Mouse (Mus musculus): Measurements from ENCODE around the gene Tcl1b5. TPM values are rescaled to one million over a fixed set of nuclear protein-coding genes. Genes with fewer than 3 reads are reported as not detected.
"Not testable (repeated sequence)": the region's sequence is repeated elsewhere in the genome, so short reads cannot be mapped to it uniquely, and the experiment has no call there.

The Tcl1b5 gene
- polyA plus RNA-seq (2015; fragmentation: Nextera tagmentation; extraction: Ambion mirVana) = not detected in 2 replicates

GRCm38 (mm10) chr12:105176044-105176443, at the start of gene Tcl1b5:
Gene Tcl1b5 (plus strand): TSS chr12:105176344.
- 69% methylated on average over 3 of the region's 3 CpGs for WGBS

GRCm38 (mm10) chr12:105126516-105126915, 49.6 kb upstream of the Tcl1b5 start:
- H3K4me2 ChIP-seq (ENCODE audit: low read length) = no peak overlapping the region
- no peaks in the 10 kb centered on the region for H3K27me3 ChIP-seq (ENCODE audit: control insufficient read depth, insufficient read depth, low read depth, low read length)
- H3K9ac ChIP-seq (ENCODE audit: low read depth, low read length) = no peak overlapping the region
- H3K9me3 ChIP-seq (replicated peaks; ENCODE audit: control insufficient read depth, low read length, poor library complexity, severe bottlenecking) = no peaks in the 10 kb centered on the region
- H3K36me3 ChIP-seq (ENCODE audit: control insufficient read depth, insufficient read depth, low read length) = no peaks in the 10 kb centered on the region
- H3K4me1 ChIP-seq (ENCODE audit: control insufficient read depth, insufficient read depth, low read length) = no peaks in the 10 kb centered on the region
- WGBS = 36% methylated on average over 4 of the region's 4 CpGs
- H3K4me3 ChIP-seq (ENCODE audit: low read depth, low read length) = no peak overlapping the region
- H3K27ac ChIP-seq (ENCODE audit: low read length) = no peak overlapping the region
- no peak for ATAC-seq

More at GRCm38 (mm10) chr12:105176044-105176443, at the start of gene Tcl1b5:
- H3K27me3 ChIP-seq (ENCODE audit: control insufficient read depth, insufficient read depth, low read depth, low read length); H3K9ac ChIP-seq (ENCODE audit: low read depth, low read length); ATAC-seq; H3K9me3 ChIP-seq (replicated peaks; ENCODE audit: control insufficient read depth, low read length, poor library complexity, severe bottlenecking); H3K4me1 ChIP-seq (ENCODE audit: control insufficient read depth, insufficient read depth, low read length); H3K36me3 ChIP-seq (ENCODE audit: control insufficient read depth, insufficient read depth, low read length); H3K4me2 ChIP-seq (ENCODE audit: low read length); H3K4me3 ChIP-seq (ENCODE audit: low read depth, low read length); H3K27ac ChIP-seq (ENCODE audit: low read length): not testable (repeated sequence)

GRCm38 (mm10) chr12:105127607-105128006, 48.5 kb upstream of the Tcl1b5 start:
- H3K9me3 ChIP-seq (replicated peaks; ENCODE audit: control insufficient read depth, low read length, poor library complexity, severe bottlenecking) = no peaks in the 10 kb centered on the region
- 86% methylated on average over 2 of the region's 2 CpGs for WGBS
- no peaks in the 10 kb centered on the region for H3K27me3 ChIP-seq (ENCODE audit: control insufficient read depth, insufficient read depth, low read depth, low read length)
- no peak overlapping the region for H3K4me2 ChIP-seq (ENCODE audit: low read length)
- ATAC-seq = no peak
- no peak overlapping the region for H3K9ac ChIP-seq (ENCODE audit: low read depth, low read length)
- no peaks in the 10 kb centered on the region for H3K4me1 ChIP-seq (ENCODE audit: control insufficient read depth, insufficient read depth, low read length)
- no peak overlapping the region for H3K27ac ChIP-seq (ENCODE audit: low read length)
- no peaks in the 10 kb centered on the region for H3K36me3 ChIP-seq (ENCODE audit: control insufficient read depth, insufficient read depth, low read length)
- H3K4me3 ChIP-seq (ENCODE audit: low read depth, low read length) = no peak overlapping the region

- not testable (repeated sequence) for ATAC-seq; H3K36me3 ChIP-seq (ENCODE audit: control insufficient read depth, insufficient read depth, low read length); H3K4me1 ChIP-seq (ENCODE audit: control insufficient read depth, insufficient read depth, low read length); H3K27me3 ChIP-seq (ENCODE audit: control insufficient read depth, insufficient read depth, low read depth, low read length); H3K9ac ChIP-seq (ENCODE audit: low read depth, low read length); H3K27ac ChIP-seq (ENCODE audit: low read length); H3K4me2 ChIP-seq (ENCODE audit: low read length); H3K4me3 ChIP-seq (ENCODE audit: low read depth, low read length); H3K9me3 ChIP-seq (replicated peaks; ENCODE audit: control insufficient read depth, low read length, poor library complexity, severe bottlenecking)
- WGBS = 74% methylated on average over 3 of the region's 3 CpGs
Measured at GRCm38 (mm10) chr12:105129494-105130205, 46.5 kb upstream of the Tcl1b5 start.

- WGBS = 71% methylated on average over 2 of the region's 2 CpGs
- not testable (repeated sequence) for H3K4me1 ChIP-seq (ENCODE audit: control insufficient read depth, insufficient read depth, low read length); H3K9me3 ChIP-seq (replicated peaks; ENCODE audit: control insufficient read depth, low read length, poor library complexity, severe bottlenecking); H3K27me3 ChIP-seq (ENCODE audit: control insufficient read depth, insufficient read depth, low read depth, low read length); H3K36me3 ChIP-seq (ENCODE audit: control insufficient read depth, insufficient read depth, low read length); H3K4me2 ChIP-seq (ENCODE audit: low read length); H3K4me3 ChIP-seq (ENCODE audit: low read depth, low read length); H3K27ac ChIP-seq (ENCODE audit: low read length); ATAC-seq; H3K9ac ChIP-seq (ENCODE audit: low read depth, low read length)
Measured at GRCm38 (mm10) chr12:105134167-105134566, 42.0 kb upstream of the Tcl1b5 start.

GRCm38 (mm10) chr12:105134826-105135225, 41.3 kb upstream of the Tcl1b5 start:
- ATAC-seq; H3K9ac ChIP-seq (ENCODE audit: low read depth, low read length); H3K4me1 ChIP-seq (ENCODE audit: control insufficient read depth, insufficient read depth, low read length); H3K4me2 ChIP-seq (ENCODE audit: low read length); H3K36me3 ChIP-seq (ENCODE audit: control insufficient read depth, insufficient read depth, low read length); H3K27me3 ChIP-seq (ENCODE audit: control insufficient read depth, insufficient read depth, low read depth, low read length); H3K9me3 ChIP-seq (replicated peaks; ENCODE audit: control insufficient read depth, low read length, poor library complexity, severe bottlenecking); H3K27ac ChIP-seq (ENCODE audit: low read length); H3K4me3 ChIP-seq (ENCODE audit: low read depth, low read length): not testable (repeated sequence)
- 91% methylated on average over 4 of the region's 4 CpGs for WGBS

GRCm38 (mm10) chr12:105137729-105138128, 38.4 kb upstream of the Tcl1b5 start:
- not testable (repeated sequence) for H3K4me2 ChIP-seq (ENCODE audit: low read length); H3K9ac ChIP-seq (ENCODE audit: low read depth, low read length); H3K36me3 ChIP-seq (ENCODE audit: control insufficient read depth, insufficient read depth, low read length); H3K27me3 ChIP-seq (ENCODE audit: control insufficient read depth, insufficient read depth, low read depth, low read length); H3K4me1 ChIP-seq (ENCODE audit: control insufficient read depth, insufficient read depth, low read length); H3K27ac ChIP-seq (ENCODE audit: low read length); H3K4me3 ChIP-seq (ENCODE audit: low read depth, low read length); ATAC-seq; H3K9me3 ChIP-seq (replicated peaks; ENCODE audit: control insufficient read depth, low read length, poor library complexity, severe bottlenecking)
- 79% methylated on average over 1 of the region's 1 CpGs for WGBS

- Histone ChIP-seq H3K4me3 (ENCODE audit: low read depth, low read length) (no peak overlapping the region), H3K9me3 (replicated peaks; ENCODE audit: control insufficient read depth, low read length, poor library complexity, severe bottlenecking) (no peaks in the 10 kb centered on the region), H3K27ac (ENCODE audit: low read length) (no peak overlapping the region), H3K9ac (ENCODE audit: low read depth, low read length) (no peak overlapping the region), H3K4me1 (ENCODE audit: control insufficient read depth, insufficient read depth, low read length) (no peaks in the 10 kb centered on the region), H3K27me3 (ENCODE audit: control insufficient read depth, insufficient read depth, low read depth, low read length) (no peaks in the 10 kb centered on the region), H3K4me2 (ENCODE audit: low read length) (no peak overlapping the region), H3K36me3 (ENCODE audit: control insufficient read depth, insufficient read depth, low read length) (no peaks in the 10 kb centered on the region)
- no peak for ATAC-seq
- WGBS = 93% methylated on average over 3 of the region's 3 CpGs
Measured at GRCm38 (mm10) chr12:105143096-105143495, 33.0 kb upstream of the Tcl1b5 start.

GRCm38 (mm10) chr12:105144928-105145327, 31.2 kb upstream of the Tcl1b5 start:
- H3K9ac ChIP-seq (ENCODE audit: low read depth, low read length); H3K36me3 ChIP-seq (ENCODE audit: control insufficient read depth, insufficient read depth, low read length); H3K4me3 ChIP-seq (ENCODE audit: low read depth, low read length); H3K27ac ChIP-seq (ENCODE audit: low read length); H3K27me3 ChIP-seq (ENCODE audit: control insufficient read depth, insufficient read depth, low read depth, low read length); H3K9me3 ChIP-seq (replicated peaks; ENCODE audit: control insufficient read depth, low read length, poor library complexity, severe bottlenecking); H3K4me1 ChIP-seq (ENCODE audit: control insufficient read depth, insufficient read depth, low read length); ATAC-seq; H3K4me2 ChIP-seq (ENCODE audit: low read length): not testable (repeated sequence)
- 43% methylated on average over 1 of the region's 1 CpGs for WGBS
